Mouse (Mus musculus) kidney, embryonic 16.5 days (tissue): ENCODE data around the gene Oaf. TPM values are rescaled to one million over a fixed set of nuclear protein-coding genes. Genes with fewer than 3 reads are reported as not detected.

Source experiments
- ATAC-seq: fragments of 200-750 bp; cut with Nextera tagmentation; 2 replicates; pipeline ENCODE4 v1.8.0; 2017; ENCODE audit warnings: moderate TSS enrichment; ENCODE audit not compliant: low FRiP score, low TSS enrichment
- H3K27ac ChIP-seq: fragments of 300-500 bp; sonication (generic); 2 replicates; pipeline ENCODE4 v1.5.1; 2014; ENCODE audit warnings: low read length
- H3K27me3 ChIP-seq: fragments of 300-500 bp; sonication (generic); 2 replicates; pipeline ENCODE4 v1.6.1; 2014; ENCODE audit warnings: low read length, control low read depth, mixed read lengths; ENCODE audit not compliant: insufficient read depth
- H3K36me3 ChIP-seq: fragments of 300-500 bp; sonication (generic); 2 replicates; pipeline ENCODE4 v1.6.1; 2014; ENCODE audit warnings: low read length, control low read depth, mixed read lengths; ENCODE audit not compliant: insufficient read depth
- H3K4me1 ChIP-seq: fragments of 300-500 bp; sonication (generic); 2 replicates; pipeline ENCODE4 v1.6.1; 2014; ENCODE audit warnings: low read length, control low read depth, mixed read lengths; ENCODE audit not compliant: insufficient read depth
- H3K4me2 ChIP-seq: fragments of 300-500 bp; sonication (generic); replicated peaks from 2 replicates; pipeline ENCODE4 v1.6.1; 2014; ENCODE audit warnings: low read depth, low read length
- H3K4me3 ChIP-seq: fragments of 300-500 bp; sonication (generic); 2 replicates; pipeline ENCODE4 v1.5.1; 2014; ENCODE audit warnings: mild to moderate bottlenecking, low read length
- H3K9ac ChIP-seq: fragments of 300-500 bp; sonication (generic); replicated peaks from 2 replicates; pipeline ENCODE4 v1.6.1; 2014; ENCODE audit warnings: low read length
- H3K9me3 ChIP-seq: fragments of 300-500 bp; sonication (generic); 2 replicates; pipeline ENCODE4 v1.6.1; 2016; ENCODE audit warnings: low read length, control low read depth
- WGBS: fragments of 180-500 bp; shearing (Covaris S2); extraction: QIAGEN DNeasy Blood & Tissue Kit; methylation state at CpG from one replicate; pipeline ENCODE4 v1.1.7; 2014; 5-methylcytosine and 5-hydroxymethylcytosine counted together
- polyA plus RNA-seq: library from polyadenylated mRNA; unstranded; fragments of >200 nt; fragmentation: Nextera tagmentation; extraction: Ambion mirVana; gene quantifications from 2 replicates; pipeline ENCODE4 v1.2.1, GENCODE M21; 2015

Oaf gene
- polyA plus RNA-seq, 1 experiment from 2014 or later: 63.8 TPM

DNA sequence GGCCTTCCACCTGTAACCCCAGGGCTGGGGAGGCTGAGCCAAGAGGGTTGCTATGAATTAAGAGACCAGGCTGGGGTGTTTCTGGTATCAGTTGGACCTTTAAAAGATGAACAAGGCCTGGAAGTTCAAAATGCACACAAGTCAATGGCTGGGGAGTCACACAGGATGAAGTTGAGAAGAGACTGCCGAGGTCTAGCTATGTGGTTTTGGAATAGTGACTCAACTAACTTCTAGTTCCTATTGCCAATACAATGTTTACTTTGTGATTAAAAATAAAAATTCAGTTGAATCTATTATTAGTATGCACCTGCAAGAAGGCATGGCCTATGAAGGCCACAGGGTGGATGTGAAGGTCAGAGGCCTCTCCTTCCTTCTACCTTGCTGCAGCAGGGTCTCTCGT is 12.1 kb upstream of the Oaf start:
- Histone ChIP-seq H3K27me3 (no peaks in the 10 kb centered on the region), H3K36me3 (no peaks in the 10 kb centered on the region), H3K9ac (no peak overlapping the region), H3K4me3 (no peak overlapping the region), H3K9me3 (no peaks in the 10 kb centered on the region), H3K27ac (no peak overlapping the region; the same call in 1 of the 2 replicates), H3K4me1 (peaks cover 17% of the 10 kb centered on the region), H3K4me2 (no peak overlapping the region)
- no peak for ATAC-seq
- 87% methylated on average over 2 of the region's 2 CpGs for WGBS

DNA sequence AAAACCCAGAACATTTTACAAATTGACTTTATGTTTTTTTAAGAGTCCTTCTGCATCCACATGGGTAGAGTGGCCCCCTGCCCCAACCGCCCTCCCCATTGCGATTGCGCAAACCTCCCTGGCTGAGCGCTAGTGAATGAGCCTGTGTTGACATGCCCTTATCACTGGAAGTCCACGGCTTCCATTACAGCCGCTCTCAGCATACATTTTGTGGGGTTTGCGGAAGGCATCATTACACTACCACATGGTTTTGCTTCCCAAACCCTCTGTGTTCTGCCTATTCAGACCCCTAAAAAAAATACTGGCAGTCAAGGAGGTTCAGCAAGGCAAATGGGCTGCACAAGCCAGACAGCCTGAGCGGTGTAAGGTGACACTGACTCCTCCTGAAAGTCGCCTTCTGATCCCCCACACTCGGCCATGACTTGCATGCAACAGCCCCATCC is 7.0 kb upstream of the Oaf start:
- H3K9ac ChIP-seq: no peak overlapping the region
- ATAC-seq: peak; percentile 41; the same call in 1 of the 2 replicates
- WGBS: 26% methylated on average over 10 of the region's 10 CpGs

DNA sequence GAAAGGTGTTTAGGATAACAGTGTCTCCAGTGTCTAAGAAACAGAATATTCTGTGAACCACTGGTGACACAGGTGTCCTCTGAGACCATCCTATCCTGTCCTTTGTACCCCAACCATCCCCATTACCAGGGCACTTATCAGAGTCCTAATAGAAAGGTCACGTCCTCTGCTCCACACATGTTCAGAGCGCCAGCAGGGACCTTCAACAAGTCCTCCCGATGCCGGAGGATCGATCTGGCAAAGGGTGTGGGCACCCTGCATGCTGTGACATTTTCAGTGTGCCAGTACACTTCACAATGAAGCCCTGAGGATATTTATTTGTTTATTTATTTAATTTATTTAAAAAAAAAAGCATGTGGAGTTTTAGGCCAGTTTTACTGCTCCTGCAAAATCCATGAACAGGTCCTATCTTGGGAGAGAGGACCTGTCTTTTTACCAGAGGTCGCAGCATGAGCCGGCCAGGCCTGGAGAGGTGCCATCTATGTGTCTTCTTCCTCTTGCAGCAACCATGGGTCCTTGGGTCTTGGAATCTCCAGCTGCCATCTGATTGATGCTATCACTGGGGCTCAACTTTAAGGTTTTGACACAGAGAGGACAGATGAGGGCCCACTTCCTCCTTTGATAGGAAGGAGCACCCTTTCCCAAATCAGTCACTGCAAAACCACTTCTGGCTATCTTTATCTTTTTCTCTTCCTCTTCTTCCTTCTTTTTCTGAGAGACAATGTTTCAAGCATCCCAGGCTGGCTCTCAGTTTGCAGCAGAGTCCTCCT is 6.3 kb upstream of the Oaf start:
- Histone ChIP-seq H3K27ac (no peak overlapping the region), H3K36me3 (no peaks in the 10 kb centered on the region), H3K9ac (no peak overlapping the region), H3K9me3 (no peaks in the 10 kb centered on the region), H3K27me3 (no peaks in the 10 kb centered on the region), H3K4me1 (peaks cover 13% of the 10 kb centered on the region; the same call in 1 of the 2 replicates), H3K4me2 (no peak overlapping the region), H3K4me3 (no peak overlapping the region)
- ATAC-seq: no peak
- 94% methylated on average over 7 of the region's 7 CpGs for WGBS

More for the DNA sequence above, 7.0 kb upstream of the Oaf start:
- peaks cover 13% of the 10 kb centered on the region; the same call in 1 of the 2 replicates for H3K4me1 ChIP-seq
- no peak overlapping the region for H3K4me3 ChIP-seq
- no peak overlapping the region for H3K27ac ChIP-seq
- H3K27me3 ChIP-seq: no peaks in the 10 kb centered on the region
- H3K4me2 ChIP-seq: no peak overlapping the region
- no peaks in the 10 kb centered on the region for H3K9me3 ChIP-seq
- no peaks in the 10 kb centered on the region for H3K36me3 ChIP-seq

DNA sequence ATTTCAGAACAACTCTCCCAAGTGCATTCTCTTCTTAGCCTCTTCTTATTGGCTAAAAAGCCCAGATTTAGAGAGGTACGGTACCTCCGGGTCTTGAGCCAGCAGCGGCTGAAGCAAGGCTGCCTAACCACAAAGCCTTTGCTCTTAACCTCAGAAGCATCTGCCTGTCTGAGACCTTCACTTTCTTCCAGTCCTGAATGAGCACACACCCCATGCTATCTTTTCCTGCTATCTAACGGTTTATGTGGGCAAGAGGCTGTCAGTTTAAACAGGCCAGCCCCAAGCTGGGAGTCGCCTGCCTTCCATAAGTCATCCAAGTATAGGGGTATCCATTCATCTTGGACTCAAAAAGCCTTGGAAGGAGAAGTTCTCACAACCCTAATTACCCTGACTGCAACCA is 2.7 kb upstream of the Oaf start:
- 77% methylated on average over 5 of the region's 5 CpGs for WGBS
- no peak overlapping the region for H3K27ac ChIP-seq
- H3K27me3 ChIP-seq: no peaks in the 10 kb centered on the region
- H3K4me2 ChIP-seq: no peak overlapping the region
- H3K4me1 ChIP-seq: peaks cover 36% of the 10 kb centered on the region
- no peaks in the 10 kb centered on the region for H3K36me3 ChIP-seq
- no peak overlapping the region for H3K9ac ChIP-seq
- no peaks in the 10 kb centered on the region for H3K9me3 ChIP-seq
- H3K4me3 ChIP-seq: no peak overlapping the region
- ATAC-seq: no peak

DNA sequence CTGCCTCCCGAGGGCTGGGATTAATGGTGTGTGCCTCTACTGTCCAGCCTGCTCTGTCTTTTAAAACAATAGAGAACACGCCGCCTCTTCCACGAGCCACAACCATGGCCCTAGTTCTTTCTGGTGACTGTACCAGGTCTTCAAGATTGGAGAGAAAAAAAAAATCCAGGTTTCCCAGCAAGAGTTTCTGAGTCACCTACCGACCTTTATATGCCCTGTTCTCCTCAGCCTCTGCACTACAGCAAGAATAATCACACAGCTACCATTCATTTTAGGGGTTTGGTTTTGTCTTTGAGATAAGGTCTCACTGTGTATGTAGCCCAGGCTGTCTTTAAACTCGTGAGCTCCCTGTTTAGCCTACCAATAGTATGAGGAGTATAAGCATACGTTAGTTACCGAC is 2.3 kb upstream of the Oaf start:
- H3K27ac ChIP-seq: no peak overlapping the region
- no peaks in the 10 kb centered on the region for H3K36me3 ChIP-seq
- ATAC-seq: no peak
- H3K9me3 ChIP-seq: no peaks in the 10 kb centered on the region
- peaks cover 40% of the 10 kb centered on the region for H3K4me1 ChIP-seq
- no peaks in the 10 kb centered on the region for H3K27me3 ChIP-seq
- 86% methylated on average over 8 of the region's 8 CpGs for WGBS
- H3K4me2 ChIP-seq: no peak overlapping the region
- H3K9ac ChIP-seq: no peak overlapping the region
- H3K4me3 ChIP-seq: no peak overlapping the region

DNA sequence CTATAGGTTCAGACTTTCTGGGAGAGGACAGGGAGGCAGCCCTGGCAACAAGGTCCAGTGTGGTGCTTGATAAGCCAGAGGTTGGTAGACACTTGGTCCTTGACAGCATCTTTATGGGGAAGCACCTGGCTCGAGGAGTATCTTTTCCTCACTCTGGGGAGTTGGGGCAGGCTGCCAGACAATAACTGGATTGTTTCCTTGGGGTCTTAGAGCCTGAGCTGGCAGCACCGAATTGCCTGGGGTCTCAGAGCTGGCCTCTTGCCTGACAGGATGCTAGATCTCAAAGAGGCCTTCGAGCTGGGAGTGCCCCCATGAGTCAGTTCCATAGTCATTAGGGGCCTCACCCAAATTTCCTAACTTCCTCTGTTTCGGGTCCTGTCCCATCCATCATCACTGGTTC is 1.6 kb upstream of the Oaf start:
- Histone ChIP-seq H3K27ac (no peak overlapping the region), H3K4me3 (no peak overlapping the region), H3K4me2 (no peak overlapping the region), H3K9me3 (no peaks in the 10 kb centered on the region), H3K27me3 (no peaks in the 10 kb centered on the region), H3K4me1 (peaks cover 42% of the 10 kb centered on the region), H3K36me3 (no peaks in the 10 kb centered on the region), H3K9ac (no peak overlapping the region)
- ATAC-seq: no peak
- WGBS: 39% methylated on average over 4 of the region's 4 CpGs

DNA sequence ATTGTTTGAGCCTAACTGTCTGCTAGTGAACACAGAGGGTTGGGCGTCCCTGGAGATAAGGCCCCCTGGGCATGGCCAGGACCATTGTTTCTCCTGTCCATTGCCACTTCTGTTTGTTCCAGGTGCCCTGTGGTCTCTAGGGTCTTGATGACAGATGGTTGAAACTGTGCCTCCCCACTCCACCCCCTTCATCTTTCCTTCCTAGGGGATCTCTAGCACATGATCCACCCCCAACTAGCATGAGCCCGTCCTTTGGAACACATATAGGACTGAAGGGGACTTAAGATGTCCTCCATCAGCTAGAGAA is 836 bp upstream of the Oaf start:
- Histone ChIP-seq H3K9me3 (no peaks in the 10 kb centered on the region), H3K4me1 (peaks cover 46% of the 10 kb centered on the region), H3K4me2 (peak overlapping the region; percentile 75), H3K27me3 (no peaks in the 10 kb centered on the region), H3K4me3 (0 out of 2 replicates have a peak overlapping the region, but pooled peaks have one; percentile 87), H3K9ac (peak overlapping the region; percentile 89), H3K36me3 (no peaks in the 10 kb centered on the region), H3K27ac (peak overlapping the region; percentile 94)
- no peak for ATAC-seq
- WGBS: 58% methylated on average over 2 of the region's 2 CpGs

DNA sequence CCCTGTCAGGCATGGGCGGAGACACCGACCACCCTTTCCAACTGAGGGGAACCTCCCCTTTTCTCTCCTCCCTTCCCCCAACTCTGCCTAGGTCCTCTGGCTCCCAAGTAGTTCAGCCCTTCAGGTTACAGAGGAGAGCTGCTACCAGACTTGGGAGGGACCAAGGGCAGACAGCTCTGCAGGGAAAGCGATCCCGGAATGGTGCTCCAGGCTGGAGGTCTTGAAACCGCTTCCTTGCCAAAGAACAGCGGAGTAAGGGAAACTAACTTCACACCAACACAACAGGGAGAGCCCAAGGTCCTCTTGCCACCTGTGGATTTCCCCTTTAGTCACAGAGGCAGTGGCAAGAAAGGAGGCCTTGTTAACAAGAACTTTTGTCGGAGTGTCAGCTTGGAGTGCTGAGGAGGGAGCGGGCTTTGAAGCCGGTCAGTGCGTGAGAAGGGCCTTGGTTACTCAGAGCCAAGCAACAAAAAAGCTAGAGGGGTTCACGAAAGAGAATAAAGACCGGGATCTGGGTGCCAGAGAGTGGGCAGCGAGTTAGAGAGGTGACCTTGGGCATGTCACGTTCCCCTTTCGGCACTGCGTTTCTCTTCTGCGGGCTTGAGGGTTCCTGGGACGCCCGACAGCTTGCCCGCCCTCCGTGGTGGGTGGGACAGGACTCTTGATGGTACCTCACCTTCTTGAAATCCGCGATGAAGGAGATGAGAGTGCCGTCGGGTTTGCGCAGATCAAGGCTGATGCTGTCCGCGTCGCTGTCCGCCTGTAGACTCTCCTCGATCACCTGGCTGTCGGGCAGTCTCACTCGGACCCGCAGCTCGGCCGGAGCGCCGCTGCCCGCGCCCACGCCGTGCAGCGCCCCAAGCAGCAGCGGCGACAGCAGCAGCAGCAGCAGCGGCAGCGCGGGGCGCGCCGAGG is 823 bp downstream of the Oaf start:
- Histone ChIP-seq H3K4me3 (peak overlapping the region; percentile 87), H3K9me3 (no peaks in the 10 kb centered on the region), H3K4me1 (peaks cover 60% of the 10 kb centered on the region), H3K27ac (peak overlapping the region; percentile 94), H3K4me2 (peak overlapping the region; percentile 75), H3K36me3 (no peaks in the 10 kb centered on the region), H3K9ac (peak overlapping the region; percentile 89), H3K27me3 (no peaks in the 10 kb centered on the region)
- under 1% methylated on average over 39 of the region's 51 CpGs for WGBS
- ATAC-seq: peak; percentile 19; the same call in 1 of the 2 replicates

DNA sequence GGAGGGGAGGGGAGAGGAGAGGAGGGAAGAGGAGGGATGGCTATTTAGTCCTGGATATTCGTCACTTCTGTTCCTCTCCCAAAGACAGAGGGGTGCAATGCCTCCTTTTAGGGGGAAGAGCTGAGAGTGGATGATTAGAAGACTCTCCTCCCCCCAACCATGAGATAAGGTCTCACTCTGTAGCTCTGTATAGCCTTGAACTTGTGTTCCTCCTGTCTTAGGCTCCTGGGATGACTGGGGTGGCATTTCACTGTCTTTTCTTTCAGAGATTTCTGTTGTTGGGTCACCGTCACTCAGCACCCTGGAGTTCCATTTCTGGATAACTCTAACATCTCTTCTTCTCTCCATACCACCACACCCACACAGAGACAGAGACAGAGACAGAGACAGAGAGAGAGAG is 1.5 kb downstream of the Oaf start:
- Histone ChIP-seq H3K27me3 (no peaks in the 10 kb centered on the region), H3K9me3 (no peaks in the 10 kb centered on the region), H3K9ac (peak overlapping the region; percentile 89), H3K4me3 (peak overlapping the region; percentile 87), H3K27ac (no peak overlapping the region), H3K36me3 (peaks cover 4% of the 10 kb centered on the region; the same call in 1 of the 2 replicates), H3K4me2 (peak overlapping the region; percentile 75), H3K4me1 (peaks cover 60% of the 10 kb centered on the region)
- no peak for ATAC-seq
- WGBS: 50% methylated on average over 2 of the region's 2 CpGs
